Mouse (Mus musculus): ENCODE results near the gene Masp1. TPM values are rescaled to one million over a fixed set of nuclear protein-coding genes. Genes with fewer than 3 reads are reported as not detected.

The Masp1 gene
- total RNA-seq, 1 experiment = 2.8 TPM

- Histone ChIP-seq H3K9ac (ENCODE audit: insufficient read depth, low read depth, low read length, poor library complexity, severe bottlenecking) (no peak overlapping the region), H3K4me3 (ENCODE audit: insufficient read depth in 1 of 2, low read depth in 1 of 2, low read length in 2 of 2, poor library complexity in 1 of 2, severe bottlenecking in 1 of 2) (no peak overlapping the region), H3K27ac (ENCODE audit: insufficient read depth, low read depth, low read length, poor library complexity, severe bottlenecking) (no peak overlapping the region), H3K4me1 (ENCODE audit: control insufficient read depth in 2 of 2, insufficient read depth in 2 of 2, low read length in 2 of 2, poor library complexity in 1 of 2) (0 out of 4 replicates have a peak, but pooled peaks cover 0 to 4% of the 10 kb centered on the region in 2 experiments), H3K36me3 (ENCODE audit: control insufficient read depth, insufficient read depth, low read length, poor library complexity, severe bottlenecking) (no peaks in the 10 kb centered on the region), H3K9me3 (ENCODE audit: control insufficient read depth, insufficient read depth, low read depth, low read length) (no peaks in the 10 kb centered on the region)
- in situ Hi-C loops (cut with MboI; ENCODE audit: low sequenced_read_pairs in 2 of 2, unreplicated experiment in 2 of 2) = no loop called here
- TF ChIP-seq HCFC1 (IDR thresholded peaks at IDR 0.05; ENCODE audit: borderline replicate concordance, insufficient read depth, low read length) (no peak), ZC3H11A (IDR thresholded peaks at IDR 0.05; ENCODE audit: borderline replicate concordance, low read depth, low read length) (no peak), MAFK (IDR thresholded peaks at IDR 0.05; ENCODE audit: insufficient read depth, low read depth, low read length) (no peak), ZNF384 (IDR thresholded peaks at IDR 0.05; ENCODE audit: low read depth, low read length) (no peak), CHD2 (IDR thresholded peaks at IDR 0.05; ENCODE audit: low read depth, low read length) (no peak)
- no peak for DNase-seq (ENCODE audit: low read depth, low spot score)
Measured at GRCm38 (mm10) chr16:23498691-23499131, 21.9 kb downstream of the Masp1 start.

GRCm38 (mm10) chr16:23497881-23498280, 22.7 kb downstream of the Masp1 start:
- Histone ChIP-seq H3K4me3 (ENCODE audit: insufficient read depth in 1 of 2, low read depth in 1 of 2, low read length in 2 of 2, poor library complexity in 1 of 2, severe bottlenecking in 1 of 2) (no peak overlapping the region), H3K9ac (ENCODE audit: insufficient read depth, low read depth, low read length, poor library complexity, severe bottlenecking) (no peak overlapping the region), H3K9me3 (ENCODE audit: control insufficient read depth, insufficient read depth, low read depth, low read length) (no peaks in the 10 kb centered on the region), H3K27ac (ENCODE audit: insufficient read depth, low read depth, low read length, poor library complexity, severe bottlenecking) (no peak overlapping the region), H3K36me3 (ENCODE audit: control insufficient read depth, insufficient read depth, low read length, poor library complexity, severe bottlenecking) (no peaks in the 10 kb centered on the region), H3K4me1 (ENCODE audit: control insufficient read depth in 2 of 2, insufficient read depth in 2 of 2, low read length in 2 of 2, poor library complexity in 1 of 2) (no peaks in the 10 kb centered on the region)
- in situ Hi-C loops (cut with MboI; ENCODE audit: low sequenced_read_pairs in 2 of 2, unreplicated experiment in 2 of 2) = no loop called here
- no peak for TF ChIP-seq ZNF384 (IDR thresholded peaks at IDR 0.05; ENCODE audit: low read depth, low read length)
- TF ChIP-seq ZC3H11A (IDR thresholded peaks at IDR 0.05; ENCODE audit: borderline replicate concordance, low read depth, low read length) = no peak
- TF ChIP-seq CHD2 (IDR thresholded peaks at IDR 0.05; ENCODE audit: low read depth, low read length) = no peak
- no peak for TF ChIP-seq MAFK (IDR thresholded peaks at IDR 0.05; ENCODE audit: insufficient read depth, low read depth, low read length)
- no peak for TF ChIP-seq HCFC1 (IDR thresholded peaks at IDR 0.05; ENCODE audit: borderline replicate concordance, insufficient read depth, low read length)
- DNase-seq (ENCODE audit: low read depth, low spot score) = no peak

DNA sequence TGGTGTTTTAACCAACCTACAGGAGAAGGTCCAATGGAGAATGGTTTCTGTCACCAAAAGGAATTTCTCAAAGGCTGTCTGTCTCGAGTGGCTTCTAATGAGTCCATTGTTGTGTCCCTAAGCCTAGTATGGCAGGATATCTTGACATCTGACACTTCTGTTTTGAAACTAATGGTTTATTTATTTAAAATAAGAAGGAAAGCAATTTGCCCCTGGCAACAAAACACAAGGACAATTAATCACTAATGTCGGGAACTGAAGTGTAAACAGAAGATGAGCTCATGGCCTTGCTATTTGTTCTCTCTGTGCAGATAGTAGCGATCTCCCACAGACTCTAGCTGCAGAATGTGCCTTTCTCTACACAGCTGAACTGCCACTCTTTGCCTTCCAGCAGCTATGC, 23.2 kb downstream of the Masp1 start:
- H3K4me1 ChIP-seq (ENCODE audit: control insufficient read depth in 2 of 2, insufficient read depth in 2 of 2, low read length in 2 of 2, poor library complexity in 1 of 2) = no peaks in the 10 kb centered on the region
- in situ Hi-C loops (cut with MboI; ENCODE audit: low sequenced_read_pairs in 2 of 2, unreplicated experiment in 2 of 2) = no loop called here
- H3K9ac ChIP-seq (ENCODE audit: insufficient read depth, low read depth, low read length, poor library complexity, severe bottlenecking) = no peak overlapping the region
- H3K4me3 ChIP-seq (ENCODE audit: insufficient read depth in 1 of 2, low read depth in 1 of 2, low read length in 2 of 2, poor library complexity in 1 of 2, severe bottlenecking in 1 of 2) = no peak overlapping the region
- DNase-seq (ENCODE audit: low read depth, low spot score) = no peak
- TF ChIP-seq CHD2 (IDR thresholded peaks at IDR 0.05; ENCODE audit: low read depth, low read length) (no peak), ZNF384 (IDR thresholded peaks at IDR 0.05; ENCODE audit: low read depth, low read length) (no peak), ZC3H11A (IDR thresholded peaks at IDR 0.05; ENCODE audit: borderline replicate concordance, low read depth, low read length) (no peak), MAFK (IDR thresholded peaks at IDR 0.05; ENCODE audit: insufficient read depth, low read depth, low read length) (no peak), HCFC1 (IDR thresholded peaks at IDR 0.05; ENCODE audit: borderline replicate concordance, insufficient read depth, low read length) (no peak)
- H3K36me3 ChIP-seq (ENCODE audit: control insufficient read depth, insufficient read depth, low read length, poor library complexity, severe bottlenecking) = no peaks in the 10 kb centered on the region
- no peaks in the 10 kb centered on the region for H3K9me3 ChIP-seq (ENCODE audit: control insufficient read depth, insufficient read depth, low read depth, low read length)
- H3K27ac ChIP-seq (ENCODE audit: insufficient read depth, low read depth, low read length, poor library complexity, severe bottlenecking) = no peak overlapping the region

GRCm38 (mm10) chr16:23496245-23496924, 24.2 kb downstream of the Masp1 start:
- in situ Hi-C loops (cut with MboI; ENCODE audit: low sequenced_read_pairs in 2 of 2, unreplicated experiment in 2 of 2) = no loop called here

More at GRCm38 (mm10) chr16:23496245-23496924, 24.2 kb downstream of the Masp1 start:
- Histone ChIP-seq H3K9ac (ENCODE audit: insufficient read depth, low read depth, low read length, poor library complexity, severe bottlenecking) (no peak overlapping the region), H3K36me3 (ENCODE audit: control insufficient read depth, insufficient read depth, low read length, poor library complexity, severe bottlenecking) (no peaks in the 10 kb centered on the region), H3K9me3 (ENCODE audit: control insufficient read depth, insufficient read depth, low read depth, low read length) (no peaks in the 10 kb centered on the region), H3K27ac (ENCODE audit: insufficient read depth, low read depth, low read length, poor library complexity, severe bottlenecking) (no peak overlapping the region), H3K4me1 (ENCODE audit: control insufficient read depth in 2 of 2, insufficient read depth in 2 of 2, low read length in 2 of 2, poor library complexity in 1 of 2) (no peaks in the 10 kb centered on the region), H3K4me3 (ENCODE audit: insufficient read depth in 1 of 2, low read depth in 1 of 2, low read length in 2 of 2, poor library complexity in 1 of 2, severe bottlenecking in 1 of 2) (no peak overlapping the region)
- no peak for DNase-seq (ENCODE audit: low read depth, low spot score)
- TF ChIP-seq CHD2 (IDR thresholded peaks at IDR 0.05; ENCODE audit: low read depth, low read length) (no peak), ZNF384 (IDR thresholded peaks at IDR 0.05; ENCODE audit: low read depth, low read length) (no peak), ZC3H11A (IDR thresholded peaks at IDR 0.05; ENCODE audit: borderline replicate concordance, low read depth, low read length) (no peak), HCFC1 (IDR thresholded peaks at IDR 0.05; ENCODE audit: borderline replicate concordance, insufficient read depth, low read length) (no peak), MAFK (IDR thresholded peaks at IDR 0.05; ENCODE audit: insufficient read depth, low read depth, low read length) (no peak)
